Mouse (Mus musculus) liver, embryonic 16.5 days (tissue): Measurements from ENCODE around the gene Kptn. TPM values are rescaled to one million over a fixed set of nuclear protein-coding genes. Genes with fewer than 3 reads are reported as not detected.

Experiments used
- ATAC-seq: fragments of 200-750 bp; cut with Nextera tagmentation; 2 replicates; pipeline ENCODE4 v1.8.0; 2017; ENCODE audit warnings: low read depth, mild to moderate bottlenecking, moderate number of reproducible peaks, moderate library complexity
- H3K27ac ChIP-seq: fragments of 300-500 bp; sonication (generic); 2 replicates; pipeline ENCODE4 v1.5.1; 2014; ENCODE audit warnings: mild to moderate bottlenecking, low read length
- H3K27me3 ChIP-seq: fragments of 300-500 bp; sonication (generic); 2 replicates; pipeline ENCODE4 v1.6.1; 2014; ENCODE audit warnings: low read depth, low read length, mixed read lengths; ENCODE audit not compliant: control insufficient read depth, insufficient read depth
- H3K36me3 ChIP-seq: fragments of 300-500 bp; sonication (generic); 2 replicates; pipeline ENCODE4 v1.6.1; 2014; ENCODE audit warnings: mild to moderate bottlenecking; ENCODE audit not compliant: control insufficient read depth, insufficient read depth
- H3K4me1 ChIP-seq: fragments of 300-500 bp; sonication (generic); 2 replicates; pipeline ENCODE4 v1.6.1; 2014; ENCODE audit warnings: low read depth, low read length, mixed read lengths; ENCODE audit not compliant: control insufficient read depth
- H3K4me2 ChIP-seq: fragments of 300-500 bp; sonication (generic); 2 replicates; pipeline ENCODE4 v1.6.1; 2014; ENCODE audit warnings: low read depth, low read length, mixed read lengths
- H3K4me3 ChIP-seq: fragments of 300-500 bp; sonication (generic); 2 replicates; pipeline ENCODE4 v1.5.1; 2014; ENCODE audit warnings: low read depth, mild to moderate bottlenecking, low read length
- H3K9ac ChIP-seq: fragments of 300-500 bp; sonication (generic); 2 replicates; pipeline ENCODE4 v1.6.1; 2014; ENCODE audit warnings: low read depth, low read length
- H3K9me3 ChIP-seq: fragments of 300-500 bp; sonication (generic); replicated peaks from 2 replicates; pipeline ENCODE4 v1.6.1; 2016; ENCODE audit warnings: low read length; ENCODE audit not compliant: control insufficient read depth
- WGBS: fragments of 180-500 bp; shearing (Covaris S2); extraction: QIAGEN DNeasy Blood & Tissue Kit; methylation state at CpG from one replicate; pipeline ENCODE4 v1.1.7; 2014; ENCODE audit not compliant: insufficient replicate concordance; 5-methylcytosine and 5-hydroxymethylcytosine counted together
- polyA plus RNA-seq: library from polyadenylated mRNA; unstranded; fragments of >200 nt; fragmentation: Nextera tagmentation; extraction: Ambion mirVana; gene quantifications from 2 replicates; pipeline ENCODE4 v1.2.1, GENCODE M21; 2015

Gene Kptn
- polyA plus RNA-seq, 1 experiment from 2014 or later = 7.8 TPM

DNA sequence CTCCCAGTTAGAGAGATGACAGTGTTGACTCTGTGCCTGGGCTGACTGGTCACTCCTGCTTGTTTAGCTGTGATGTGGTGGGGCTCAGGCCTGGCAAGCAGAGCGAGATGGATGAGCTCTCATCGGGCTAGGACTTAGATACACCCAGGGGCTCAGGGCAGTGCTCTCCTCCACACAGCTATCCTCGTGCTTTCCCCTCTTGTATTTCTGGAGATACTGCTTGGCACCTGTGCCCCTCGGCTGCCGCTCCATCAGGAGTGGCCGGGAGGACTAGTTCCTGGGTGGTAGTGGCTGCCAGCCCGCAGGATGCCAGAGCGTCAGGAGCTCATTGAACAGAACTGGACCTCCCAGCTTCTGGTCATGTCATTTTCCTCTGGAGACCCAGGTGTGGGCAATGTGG lies 9.5 kb upstream of the Kptn start:
- H3K4me1 ChIP-seq = no peaks in the 10 kb centered on the region
- no peak overlapping the region for H3K4me3 ChIP-seq
- H3K36me3 ChIP-seq = peaks cover 79% of the 10 kb centered on the region
- no peaks in the 10 kb centered on the region for H3K9me3 ChIP-seq
- no peak overlapping the region for H3K4me2 ChIP-seq
- no peak overlapping the region for H3K27ac ChIP-seq
- H3K27me3 ChIP-seq = no peaks in the 10 kb centered on the region
- ATAC-seq = no peak
- H3K9ac ChIP-seq = no peak overlapping the region
- 94% methylated on average over 8 of the region's 8 CpGs for WGBS

DNA sequence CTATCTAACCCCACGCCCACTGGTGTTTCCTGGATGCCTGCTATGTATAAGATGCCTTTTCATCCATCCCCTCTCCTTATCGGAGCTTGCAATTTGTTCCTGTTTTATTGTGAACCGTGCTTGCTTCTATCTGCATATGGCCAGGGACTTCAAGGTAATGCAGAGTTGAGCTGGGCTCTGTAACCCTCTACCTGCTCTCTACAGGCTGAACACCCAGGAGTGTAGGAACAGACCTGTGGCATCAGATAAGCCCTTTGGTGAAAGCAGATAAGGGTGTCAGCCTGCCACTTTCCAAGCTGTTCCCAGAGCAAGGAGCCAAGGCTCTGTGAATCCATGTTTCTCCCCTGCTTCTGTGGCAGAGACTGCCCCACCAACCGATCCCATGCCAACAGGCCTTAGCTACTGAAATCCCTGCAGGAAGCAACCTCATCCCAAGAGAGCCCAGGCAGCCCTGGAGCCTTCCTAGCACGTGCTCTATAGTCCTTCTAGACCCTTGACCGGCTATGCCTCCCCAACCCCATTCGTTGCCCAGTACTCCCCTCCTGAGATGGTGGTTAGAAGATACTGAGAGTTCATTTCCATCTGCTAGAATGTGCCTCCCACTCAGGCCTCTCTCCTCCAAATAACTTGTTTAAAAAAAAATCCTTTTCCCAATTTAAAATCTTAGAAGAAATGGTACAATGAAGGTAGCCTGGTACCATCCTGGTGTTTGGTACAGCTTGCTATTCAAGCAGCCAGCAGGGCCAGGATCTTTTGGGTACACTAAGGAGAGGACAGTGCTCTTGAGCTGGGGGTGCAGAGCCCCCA lies 8.2 kb upstream of the Kptn start:
- H3K4me3 ChIP-seq = no peak overlapping the region
- H3K36me3 ChIP-seq = peaks cover 91% of the 10 kb centered on the region
- WGBS = 80% methylated on average over 7 of the region's 7 CpGs
- H3K27me3 ChIP-seq = no peaks in the 10 kb centered on the region
- H3K9me3 ChIP-seq = no peaks in the 10 kb centered on the region
- H3K4me2 ChIP-seq = no peak overlapping the region
- no peaks in the 10 kb centered on the region for H3K4me1 ChIP-seq
- no peak overlapping the region for H3K9ac ChIP-seq
- H3K27ac ChIP-seq = no peak overlapping the region
- no peak for ATAC-seq

DNA sequence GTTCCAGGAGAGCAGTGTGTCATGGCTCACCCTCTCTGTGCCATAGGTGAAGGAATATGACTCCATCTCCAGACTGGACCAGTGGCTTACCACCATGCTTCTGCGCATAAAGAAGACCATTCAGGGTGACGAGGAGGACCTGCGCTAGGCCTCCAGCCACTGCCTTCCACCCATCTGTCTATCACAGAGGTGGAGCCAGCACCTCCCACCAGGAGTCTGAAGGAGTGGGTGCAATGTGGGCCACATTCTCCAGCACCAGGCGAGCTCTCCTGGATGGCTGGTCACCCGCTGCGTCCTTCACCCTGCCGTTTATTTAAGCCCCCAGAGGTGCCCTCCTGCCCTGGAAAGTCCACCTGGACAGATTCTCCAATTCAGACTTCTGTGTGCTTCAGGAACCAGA lies 3.3 kb upstream of the Kptn start:
- H3K9me3 ChIP-seq = no peaks in the 10 kb centered on the region
- no peak overlapping the region for H3K4me2 ChIP-seq
- WGBS = 83% methylated on average over 7 of the region's 7 CpGs
- no peak overlapping the region for H3K4me3 ChIP-seq
- ATAC-seq = no peak
- no peak overlapping the region for H3K9ac ChIP-seq
- H3K27me3 ChIP-seq = no peaks in the 10 kb centered on the region
- H3K36me3 ChIP-seq = peaks cover 54% of the 10 kb centered on the region
- no peak overlapping the region for H3K27ac ChIP-seq
- peaks cover 6% of the 10 kb centered on the region for H3K4me1 ChIP-seq

DNA sequence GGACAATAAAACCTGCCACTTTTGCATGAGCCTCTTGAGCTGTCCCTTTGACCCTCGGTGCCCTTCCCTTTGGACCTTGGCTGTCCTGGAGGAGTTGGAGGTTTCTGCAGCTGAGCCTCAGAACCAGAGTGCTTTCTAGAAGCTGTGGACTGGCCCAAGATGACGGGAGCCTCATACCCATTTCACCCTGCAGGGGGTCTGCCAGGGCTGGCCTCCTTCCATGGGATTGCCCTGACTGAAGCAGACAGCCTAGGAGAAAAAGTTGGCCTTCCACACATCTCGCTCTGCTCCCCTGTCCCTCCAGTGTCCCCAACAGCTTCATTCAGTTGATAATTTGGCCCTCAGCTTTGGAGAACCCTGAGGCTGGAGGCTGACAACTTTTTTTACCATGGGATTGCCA lies 2.6 kb upstream of the Kptn start:
- H3K9ac ChIP-seq = no peak overlapping the region
- H3K4me3 ChIP-seq = no peak overlapping the region
- no peaks in the 10 kb centered on the region for H3K9me3 ChIP-seq
- H3K4me2 ChIP-seq = no peak overlapping the region
- no peaks in the 10 kb centered on the region for H3K27me3 ChIP-seq
- H3K27ac ChIP-seq = no peak overlapping the region
- 83% methylated on average over 3 of the region's 3 CpGs for WGBS
- peaks cover 6% of the 10 kb centered on the region for H3K4me1 ChIP-seq
- no peak for ATAC-seq
- H3K36me3 ChIP-seq = peaks cover 49% of the 10 kb centered on the region

DNA sequence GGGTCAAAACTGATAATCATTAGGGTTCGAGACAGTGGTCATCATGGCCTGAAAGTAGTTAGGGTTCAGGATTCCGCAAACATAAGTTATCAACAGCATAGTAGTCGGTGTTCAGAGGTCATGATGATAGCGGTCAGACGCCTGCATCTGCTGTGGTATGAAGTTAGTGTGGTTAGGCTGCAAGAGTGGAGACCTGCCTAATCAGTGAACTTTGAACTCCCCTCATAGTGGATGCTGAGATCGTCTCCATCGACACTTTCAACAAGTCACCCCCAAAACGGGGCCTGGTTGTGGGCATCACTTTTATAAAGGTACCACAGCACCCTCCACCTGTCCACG lies 536 bp downstream of the Kptn start:
- no peaks in the 10 kb centered on the region for H3K27me3 ChIP-seq
- H3K27ac ChIP-seq = no peak overlapping the region
- ATAC-seq = no peak

DNA sequence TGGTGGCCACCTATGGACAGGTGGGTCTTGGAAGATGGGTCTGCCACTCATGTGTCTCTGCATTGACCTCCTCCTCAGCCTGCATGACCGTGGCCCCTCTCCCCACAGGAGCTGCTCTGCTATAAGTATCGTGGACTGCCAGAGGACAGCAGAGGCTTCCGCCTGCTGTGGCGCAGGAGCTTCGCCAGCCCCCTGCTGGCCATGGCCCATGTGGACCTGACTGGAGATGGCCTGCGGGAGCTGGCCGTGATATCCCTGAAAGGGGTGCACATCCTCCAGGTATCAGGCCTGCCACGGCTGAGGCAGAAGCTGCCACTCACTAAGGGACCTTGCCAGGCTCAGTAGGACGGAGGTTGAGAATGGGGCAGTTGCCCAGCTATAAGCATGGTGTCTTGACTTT lies 6.1 kb downstream of the Kptn start:
- no peaks in the 10 kb centered on the region; the same call in 1 of the 2 replicates for H3K4me1 ChIP-seq
- peaks cover 14% of the 10 kb centered on the region for H3K27me3 ChIP-seq
- no peak for ATAC-seq
- no peak overlapping the region for H3K27ac ChIP-seq
- WGBS = 74% methylated on average over 9 of the region's 9 CpGs
- H3K36me3 ChIP-seq = no peaks in the 10 kb centered on the region
- no peak overlapping the region for H3K4me3 ChIP-seq
- H3K9ac ChIP-seq = no peak overlapping the region
- H3K4me2 ChIP-seq = no peak overlapping the region
- no peaks in the 10 kb centered on the region for H3K9me3 ChIP-seq

More for the DNA sequence above, 536 bp downstream of the Kptn start:
- Histone ChIP-seq H3K4me3 (peak overlapping the region; percentile 80), H3K4me1 (peaks cover 6% of the 10 kb centered on the region), H3K9me3 (no peaks in the 10 kb centered on the region), H3K9ac (peak overlapping the region; percentile 5), H3K36me3 (peaks cover 18% of the 10 kb centered on the region), H3K4me2 (peak overlapping the region; percentile 70)
- WGBS = 51% methylated on average over 9 of the region's 9 CpGs

DNA sequence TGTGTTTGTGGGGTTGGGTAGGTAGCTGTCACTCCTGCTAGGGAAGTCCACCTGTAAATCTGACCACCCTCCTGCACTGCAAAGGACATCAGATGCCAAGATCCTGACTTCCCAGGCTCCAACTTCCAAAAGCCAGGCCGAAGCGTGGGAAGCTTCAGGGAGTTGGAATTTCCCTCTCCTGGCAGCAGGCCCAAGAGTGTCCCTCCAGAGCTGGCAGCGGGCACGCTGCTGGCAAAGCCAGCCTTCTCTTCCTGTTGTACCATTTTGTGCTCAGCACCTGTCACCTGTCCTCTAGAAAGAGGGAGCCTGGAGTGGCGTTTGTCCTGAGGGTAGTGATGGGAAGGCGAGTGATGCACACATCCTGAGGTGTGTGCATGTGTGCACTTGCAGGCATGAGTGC lies 8.6 kb downstream of the Kptn start:
- Histone ChIP-seq H3K9me3 (no peaks in the 10 kb centered on the region), H3K27ac (no peak overlapping the region), H3K4me1 (no peaks in the 10 kb centered on the region; the same call in 1 of the 2 replicates), H3K4me3 (no peak overlapping the region), H3K36me3 (no peaks in the 10 kb centered on the region), H3K9ac (no peak overlapping the region), H3K4me2 (no peak overlapping the region), H3K27me3 (peaks cover 32% of the 10 kb centered on the region)
- WGBS = 67% methylated on average over 6 of the region's 6 CpGs
- no peak for ATAC-seq

DNA sequence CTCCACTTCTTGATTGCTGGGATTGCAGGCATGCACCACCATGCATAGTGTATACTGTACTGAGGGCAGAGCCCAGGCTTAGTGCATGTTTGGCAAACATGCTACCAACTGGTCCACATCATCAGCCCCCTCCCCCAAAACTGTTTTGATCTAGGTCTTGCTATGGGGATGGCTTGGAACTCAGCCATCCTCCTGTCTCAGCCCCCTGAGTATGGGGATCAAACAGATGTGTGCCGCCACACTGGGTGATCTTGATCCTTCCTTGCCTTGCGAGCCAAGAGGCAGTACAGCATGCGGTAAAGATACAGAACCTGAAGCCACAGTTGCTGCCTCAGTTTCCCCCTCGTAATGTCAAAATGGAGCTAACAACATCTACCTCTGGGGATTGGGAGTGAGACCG lies 9.2 kb downstream of the Kptn start:
- no peak overlapping the region for H3K4me2 ChIP-seq

DNA sequence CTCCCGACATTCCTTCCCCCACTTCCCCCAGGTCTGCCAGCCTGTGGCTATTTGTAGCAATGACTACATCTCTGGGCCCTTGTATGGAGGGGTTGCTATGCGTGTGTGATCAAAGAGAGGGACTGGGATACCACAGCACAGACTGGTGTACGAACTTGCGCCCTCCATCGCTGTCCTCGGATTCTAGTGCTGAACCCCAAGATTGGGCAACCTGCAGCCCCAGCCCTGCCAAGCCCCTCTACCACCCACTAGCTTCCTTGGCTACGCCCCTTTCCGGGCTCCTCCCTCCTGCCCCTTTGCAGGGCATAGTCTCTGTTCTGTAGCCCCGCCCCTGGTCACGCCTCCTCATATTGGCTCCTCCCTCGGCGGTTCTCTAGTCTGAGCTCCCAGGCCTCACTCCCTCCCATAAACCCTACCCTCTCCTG lies 9.7 kb downstream of the Kptn start, which contains the start of gene Slc8a2:
Gene Slc8a2 (plus strand): TSS at position 406 of the 425 bp plus-strand sequence.
- H3K27me3 ChIP-seq = peaks cover 32% of the 10 kb centered on the region
- no peak within 1 kb of the TSS for H3K27ac ChIP-seq
- no peaks in the 10 kb centered on the region; the same call in 1 of the 2 replicates for H3K4me1 ChIP-seq
- no peak within 1 kb of the TSS for H3K9ac ChIP-seq
- ATAC-seq = peak; percentile 61
- no peaks in the 10 kb centered on the region for H3K9me3 ChIP-seq
- H3K4me2 ChIP-seq = peak within 1 kb of the TSS; percentile 58
- H3K36me3 ChIP-seq = no peaks in the 10 kb centered on the region
- WGBS = 4% methylated on average over 12 of the region's 12 CpGs
- H3K4me3 ChIP-seq = peak within 1 kb of the TSS; percentile 36

More for the DNA sequence above, 9.2 kb downstream of the Kptn start:
- WGBS = 53% methylated on average over 5 of the region's 5 CpGs
- Histone ChIP-seq H3K9ac (no peak overlapping the region), H3K9me3 (no peaks in the 10 kb centered on the region), H3K27ac (no peak overlapping the region), H3K36me3 (no peaks in the 10 kb centered on the region), H3K4me3 (no peak overlapping the region), H3K27me3 (peaks cover 32% of the 10 kb centered on the region), H3K4me1 (no peaks in the 10 kb centered on the region; the same call in 1 of the 2 replicates)
- no peak for ATAC-seq
